Mouse (Mus musculus) G1E-ER4 (cell line): ENCODE measurements at regions not wholly inside any gene's neighbourhood (a gene's known extent, or its start where the extent isn't known, plus 50 kb on each side); places are given as distances from the start of the nearest gene placed in this dataset.

Experiments
- GATA1 ChIP-seq: IDR thresholded peaks from one replicate; pipeline ENCODE4 v1.8.0; 2012; ENCODE audit warnings: low read length, inconsistent platforms

DNA sequence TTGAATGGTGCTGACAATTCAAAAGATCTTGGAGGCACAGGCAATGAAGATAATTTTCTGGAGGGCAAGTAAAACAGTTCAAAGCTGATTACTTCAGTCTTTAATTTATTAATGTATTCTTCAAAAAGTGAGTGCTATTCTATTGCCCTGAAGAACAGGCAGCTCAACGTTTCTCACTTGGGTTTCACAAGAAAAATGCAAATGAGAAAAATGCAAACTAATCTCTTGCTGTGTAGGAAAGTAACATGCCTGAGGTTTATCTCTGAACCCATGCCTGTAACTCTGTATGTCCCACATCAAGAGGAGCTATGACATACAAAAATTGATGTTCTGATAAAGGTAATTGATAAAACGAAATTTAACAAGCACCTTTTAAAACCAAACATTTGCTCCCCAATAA, 316.8 kb upstream of the Ccdc54 start:
- TF ChIP-seq GATA1, result no peak

DNA sequence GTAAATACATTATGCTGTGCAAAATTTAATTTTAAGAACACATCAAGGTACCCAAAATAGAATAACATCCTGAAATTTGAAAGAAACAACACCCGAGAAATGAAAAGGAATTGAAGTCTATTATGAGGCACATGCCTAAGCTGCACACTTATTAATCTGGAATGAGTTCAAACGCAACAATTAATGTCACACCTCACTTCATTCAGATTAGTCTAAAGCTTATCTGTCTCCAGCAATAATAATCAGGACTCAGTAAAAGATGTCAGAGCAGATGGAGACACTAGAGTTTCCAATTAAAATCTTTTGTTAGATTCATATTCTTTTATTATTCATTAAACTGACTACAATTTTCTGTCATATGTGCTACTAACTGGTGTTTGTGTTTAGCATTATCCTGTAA, 308.2 kb upstream of the Ccdc54 start:
- TF ChIP-seq GATA1, result no peak

DNA sequence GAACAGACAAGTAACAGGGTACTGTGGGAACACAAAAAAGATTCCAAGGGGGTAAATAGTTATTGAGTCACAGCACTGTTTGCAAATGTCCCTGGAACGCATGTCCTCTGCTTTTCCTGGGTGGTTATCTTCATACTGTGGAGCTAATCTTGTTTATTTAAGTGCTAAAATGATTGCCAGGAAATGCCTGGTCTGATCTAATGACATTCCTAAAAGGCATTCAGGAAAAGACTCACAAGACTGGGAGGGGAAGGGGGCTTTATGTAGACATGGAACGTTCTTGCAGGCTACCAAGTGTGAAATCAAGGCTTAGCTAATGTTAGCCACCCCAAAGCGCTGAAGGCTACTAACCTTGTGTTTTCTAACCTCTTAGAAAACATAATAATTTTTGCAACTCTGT, 287.0 kb upstream of the Ccdc54 start:
- TF ChIP-seq GATA1, result no peak

DNA sequence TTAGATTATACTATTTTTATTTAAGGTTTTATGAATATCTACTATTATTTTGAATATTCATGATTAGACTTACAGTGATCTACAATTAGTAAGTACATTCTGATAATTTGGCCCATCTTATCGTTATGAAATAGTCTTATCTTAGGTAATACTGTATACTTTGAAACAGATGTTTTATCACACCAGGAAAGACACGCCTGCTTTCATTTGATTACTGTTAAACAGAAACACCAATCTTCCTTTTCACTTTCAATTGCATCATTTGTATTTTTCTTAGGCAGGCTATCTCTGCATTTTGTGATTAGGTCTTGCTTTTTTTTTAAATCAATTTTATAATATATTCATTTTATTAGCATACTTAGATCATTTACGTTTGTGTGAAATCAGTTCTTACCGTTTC, 280.4 kb upstream of the Ccdc54 start:
- no peak for TF ChIP-seq GATA1

DNA sequence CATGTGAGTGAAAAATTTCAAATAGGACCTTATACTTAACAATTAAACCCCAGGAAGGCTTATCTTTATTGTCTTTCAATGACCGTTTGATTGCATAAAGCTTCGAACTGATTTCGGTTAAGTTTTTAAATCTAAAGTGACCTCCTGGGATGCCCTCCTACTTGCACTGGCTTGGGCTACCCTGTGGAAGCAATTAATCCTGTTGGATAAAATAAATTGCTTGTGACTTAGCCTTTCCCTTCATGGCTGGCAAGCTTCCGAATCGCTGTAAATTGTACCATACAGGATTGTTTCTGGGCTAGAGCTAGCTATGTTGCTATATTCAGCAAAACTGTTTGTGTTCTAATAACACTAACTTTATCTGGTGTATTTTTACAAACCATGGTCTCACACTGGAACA, 272.6 kb upstream of the Ccdc54 start:
- TF ChIP-seq GATA1, result no peak

DNA sequence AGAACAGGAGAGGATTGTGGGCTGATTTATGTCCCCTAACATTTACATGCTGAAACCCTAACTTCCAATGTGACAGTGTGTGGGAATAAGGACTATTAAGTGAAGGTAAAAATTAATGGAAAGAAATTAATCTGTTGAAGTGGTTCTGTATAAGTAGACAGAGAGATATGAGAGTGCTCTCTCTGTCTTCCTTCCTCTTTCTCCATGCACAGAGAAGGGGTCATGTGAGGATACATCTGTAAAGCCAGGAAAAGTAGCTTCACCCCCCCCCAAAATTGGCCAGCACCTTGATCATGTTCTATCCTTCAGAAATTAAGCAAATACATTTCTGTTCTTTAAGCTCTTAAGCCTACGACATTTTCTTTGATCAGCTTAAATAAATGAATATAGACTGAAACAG, 268.6 kb upstream of the Ccdc54 start:
- no peak for TF ChIP-seq GATA1

DNA sequence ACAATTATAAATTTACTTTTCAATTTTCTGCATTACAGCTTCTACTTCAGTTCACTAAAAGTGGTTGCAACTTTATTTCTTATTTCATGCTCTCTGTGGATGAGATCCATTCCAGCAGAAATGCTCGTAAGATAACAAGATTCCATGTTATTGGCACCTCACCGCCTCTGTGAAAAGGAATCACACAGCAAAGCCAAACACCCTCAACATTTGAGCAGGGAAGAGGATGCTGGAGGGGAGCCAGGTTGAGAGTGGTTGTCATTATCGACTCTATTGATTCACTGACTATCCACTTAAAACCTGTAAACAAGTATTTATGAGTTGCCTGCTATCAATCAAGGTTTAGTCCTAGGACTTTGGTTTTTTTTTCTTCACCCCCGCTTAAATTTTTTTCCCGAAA, 261.1 kb upstream of the Ccdc54 start:
- TF ChIP-seq GATA1, result no peak

DNA sequence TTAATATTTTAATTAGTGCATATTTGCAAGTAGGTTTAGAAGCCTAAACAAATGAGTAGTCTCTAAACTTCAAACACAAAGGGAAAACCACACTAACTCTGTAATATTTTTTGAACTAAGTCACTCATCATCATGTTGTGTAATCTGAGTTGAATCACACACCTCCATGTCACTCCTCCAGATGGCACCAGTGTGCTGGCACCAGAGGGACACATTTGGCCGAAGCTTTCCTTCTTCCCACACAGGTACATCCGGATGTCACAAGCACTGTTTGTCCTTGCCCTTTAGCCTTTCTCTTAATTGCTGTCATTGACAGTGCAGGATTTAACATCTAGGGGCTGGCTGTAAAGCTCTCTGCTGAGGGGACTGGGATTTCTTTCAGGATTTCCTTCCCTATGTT, 256.7 kb upstream of the Ccdc54 start:
- TF ChIP-seq GATA1, result no peak

DNA sequence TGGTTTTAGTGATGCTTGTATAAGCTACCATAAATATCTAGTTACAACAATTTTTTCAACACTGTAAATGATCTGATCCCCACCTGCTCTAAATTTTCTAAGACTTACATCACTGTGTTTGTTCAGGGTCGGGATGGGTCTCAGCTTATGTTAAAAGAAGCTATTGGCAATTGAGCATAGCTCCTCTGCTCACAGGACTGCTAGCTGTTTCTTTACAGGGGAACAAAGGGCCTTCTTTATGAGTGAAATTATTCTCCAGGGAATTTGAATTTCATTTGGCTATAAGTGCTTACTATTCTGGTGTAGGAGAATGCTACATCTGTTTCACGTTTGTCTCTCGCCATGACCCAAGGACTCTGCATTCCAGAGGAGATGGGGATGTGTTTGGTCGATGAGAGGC, 255.6 kb upstream of the Ccdc54 start:
- no peak for TF ChIP-seq GATA1

DNA sequence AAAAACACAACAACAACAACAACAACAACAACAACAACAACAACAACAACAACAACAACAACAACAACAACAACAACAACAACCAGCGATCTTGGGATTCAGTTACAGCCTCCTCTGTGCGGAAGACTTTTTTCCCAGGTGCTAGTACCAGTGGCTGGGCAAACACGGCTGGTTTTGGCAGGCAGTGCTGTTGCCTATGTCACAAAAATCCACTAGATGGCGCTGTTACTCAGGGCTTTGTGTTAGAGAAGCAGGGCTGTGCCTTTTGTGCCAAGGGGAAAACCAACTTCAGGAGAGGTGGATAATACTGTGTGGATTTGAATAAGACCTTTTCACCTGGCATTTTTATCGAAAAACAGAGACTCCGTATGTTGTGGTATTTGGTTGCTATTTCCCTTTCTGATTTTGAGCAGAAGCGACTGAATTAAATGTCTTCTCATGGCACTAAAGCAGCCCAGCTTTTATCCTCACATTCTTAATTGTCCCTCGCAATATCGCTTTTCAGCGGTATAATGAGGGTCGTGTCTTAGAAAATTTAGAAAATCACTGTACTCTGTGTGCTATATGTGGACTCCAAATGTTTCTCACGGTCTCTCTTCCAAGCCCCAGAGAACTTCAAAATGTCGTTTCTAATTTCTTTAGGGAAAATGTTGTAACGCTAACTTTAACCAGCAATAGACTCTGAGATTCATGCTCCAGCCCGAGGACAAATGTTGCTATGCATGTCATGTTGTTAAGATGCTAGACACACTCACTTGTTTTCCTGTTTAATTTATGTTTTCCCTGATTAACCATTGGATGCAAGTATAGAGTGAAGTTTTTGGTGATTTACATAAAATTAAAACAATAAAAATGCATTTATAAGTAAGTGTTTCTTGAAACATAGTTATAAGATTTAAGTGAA, 251.0 kb upstream of the Ccdc54 start:
- TF ChIP-seq GATA1, result no peak

DNA sequence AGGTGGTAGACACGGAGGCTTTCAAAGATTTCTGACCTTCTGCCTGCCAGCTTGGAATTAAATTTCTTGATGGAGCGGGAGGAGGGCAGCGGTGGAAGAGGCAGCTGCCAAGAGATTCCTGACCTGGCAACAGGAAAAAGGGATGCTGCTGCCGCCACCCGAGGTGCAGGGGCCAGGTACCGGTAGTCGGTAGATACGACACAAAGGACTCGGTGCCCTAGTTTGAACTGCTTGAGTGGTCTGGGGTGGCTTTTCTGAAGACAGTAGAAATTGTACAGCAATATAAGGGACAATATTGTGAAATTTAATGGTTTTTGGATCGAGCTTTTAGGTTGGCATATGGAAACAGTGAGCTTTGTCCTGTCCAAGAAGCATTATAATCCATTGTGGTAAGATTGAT, 250.3 kb upstream of the Ccdc54 start:
- TF ChIP-seq GATA1, result no peak

DNA sequence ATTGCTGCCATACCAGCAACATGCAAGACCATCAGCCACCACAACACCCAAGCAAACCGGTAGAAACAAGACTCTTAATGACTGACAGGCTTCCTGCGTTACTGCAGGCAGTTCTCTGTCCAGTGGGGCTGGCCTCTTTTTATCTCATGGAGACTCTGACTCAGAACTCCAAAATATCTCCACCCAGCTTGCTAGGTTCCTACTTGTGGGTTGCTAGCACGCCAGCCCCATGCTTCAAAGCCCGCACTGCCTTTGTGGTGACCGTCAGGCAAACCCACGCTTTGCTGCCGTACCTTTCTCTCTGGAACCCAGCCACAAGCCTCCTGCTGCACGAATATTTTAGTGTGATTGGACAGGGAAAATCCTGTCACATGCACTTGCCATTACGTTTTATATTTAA, 248.7 kb upstream of the Ccdc54 start:
- TF ChIP-seq GATA1, result no peak

DNA sequence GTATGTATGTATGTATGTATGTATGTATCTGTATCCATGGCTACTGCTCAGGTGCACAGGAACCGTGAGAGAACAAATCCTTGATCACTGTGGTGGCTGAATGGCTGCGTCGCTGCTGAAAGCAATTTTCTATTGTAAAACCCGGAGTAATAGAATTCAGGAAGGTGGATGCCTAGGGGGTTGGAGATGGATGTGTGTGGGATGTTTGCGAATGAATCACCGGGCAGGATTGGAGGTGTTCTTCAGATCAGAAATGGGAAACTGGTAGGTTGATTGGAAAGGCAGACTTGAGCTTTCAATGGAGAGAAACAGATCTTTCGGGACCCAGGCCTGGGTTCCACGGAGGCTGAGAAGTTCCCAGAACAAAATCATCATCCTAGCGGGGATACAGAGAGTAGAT, 246.5 kb upstream of the Ccdc54 start:
- no peak for TF ChIP-seq GATA1

DNA sequence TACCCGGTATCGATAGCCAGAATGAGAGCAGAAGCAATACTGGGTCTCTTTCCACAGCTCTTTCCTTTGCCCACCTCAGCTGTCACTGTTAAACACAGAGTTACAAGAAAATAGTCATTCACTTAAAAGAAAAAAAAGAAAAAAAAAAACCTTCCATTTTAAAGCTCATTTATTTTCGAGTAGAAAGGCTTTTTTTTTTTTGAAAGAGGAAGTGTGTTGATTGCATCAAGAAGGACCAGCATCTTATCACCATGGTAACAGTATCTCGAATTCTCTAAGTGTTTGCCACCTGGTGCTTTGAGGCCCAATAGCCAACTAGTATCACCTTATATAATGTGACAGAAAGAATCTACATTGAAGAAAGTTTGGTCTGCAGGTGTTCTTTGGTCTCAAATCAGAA, 245.5 kb upstream of the Ccdc54 start:
- no peak for TF ChIP-seq GATA1

DNA sequence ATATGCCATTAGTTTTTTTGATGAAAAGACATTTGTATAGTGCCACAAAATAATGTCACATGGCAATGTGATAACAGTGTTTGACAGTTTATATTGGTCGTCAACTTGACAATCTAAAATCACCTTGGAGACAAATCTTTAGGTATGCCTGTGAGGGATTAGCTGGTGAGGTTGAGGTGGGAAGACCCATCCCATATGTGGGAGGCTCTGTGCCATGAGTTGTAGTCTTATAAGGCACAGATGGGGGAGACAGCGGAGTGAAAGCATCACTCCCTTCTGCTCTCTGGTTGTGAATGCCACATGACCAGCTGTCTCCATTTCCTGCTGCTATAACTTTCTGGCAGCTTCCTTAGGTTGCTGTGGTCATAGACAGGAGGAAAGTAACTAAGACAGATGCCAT, 242.4 kb upstream of the Ccdc54 start:
- TF ChIP-seq GATA1, result no peak

DNA sequence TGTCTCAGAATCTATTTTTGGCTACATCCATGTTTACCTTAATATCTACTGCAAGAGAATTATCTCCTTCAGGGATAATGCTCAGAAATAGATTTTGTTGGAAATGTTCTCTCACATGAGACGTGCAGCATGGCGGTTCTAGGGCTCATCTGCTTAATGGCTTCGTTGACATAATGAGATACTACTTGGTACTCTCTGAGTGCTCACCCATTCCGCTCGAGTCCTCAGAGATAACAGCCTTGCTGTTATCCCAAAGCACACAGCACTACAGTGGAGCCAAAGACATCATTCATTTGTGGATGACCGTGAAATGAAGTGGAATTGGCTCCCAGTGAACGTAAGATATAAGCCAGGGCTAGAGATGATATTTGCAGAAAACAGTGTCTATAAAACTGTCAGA, 231.4 kb upstream of the Ccdc54 start:
- TF ChIP-seq GATA1, result no peak

DNA sequence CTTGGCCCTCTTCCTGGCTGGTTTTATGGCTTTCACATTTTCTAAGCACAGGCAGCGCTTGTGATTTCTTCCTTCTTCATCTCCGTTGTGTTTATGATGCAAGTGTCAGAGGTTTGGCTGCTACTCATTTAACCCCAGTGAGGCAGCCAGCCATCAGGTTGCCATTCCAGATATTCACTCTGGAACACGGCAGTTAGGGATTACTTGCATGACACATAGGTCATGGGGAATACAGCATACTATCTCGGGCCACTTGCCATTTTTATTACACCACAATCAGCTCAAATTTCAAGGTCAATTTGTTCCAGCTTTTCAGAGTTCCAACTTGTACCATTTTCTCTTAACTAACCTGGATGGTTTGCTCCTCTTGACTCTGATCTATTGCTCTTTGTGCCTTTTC, 223.7 kb upstream of the Ccdc54 start:
- no peak for TF ChIP-seq GATA1
